Mouse (Mus musculus) embryonic facial prominence, embryonic 14.5 days (tissue): ENCODE data around the gene Arl6ip1. TPM values are rescaled to one million over a fixed set of nuclear protein-coding genes. Genes with fewer than 3 reads are reported as not detected.
A peak's percentile ranks its signal among the peaks of the same experiment; 100 is the strongest.

Experiments used
- ATAC-seq: fragments of 200-750 bp; cut with Nextera tagmentation; 2 replicates; pipeline ENCODE4 v1.8.0; 2017; ENCODE audit warnings: low read depth, moderate number of reproducible peaks, moderate TSS enrichment
- DNase-seq: peaks from one replicate; pipeline ENCODE4 v3.0.0-alpha.2; 2015; ENCODE audit warnings: low spot score
- H3K27ac ChIP-seq: fragments of 300-500 bp; sonication (generic); replicated peaks from 2 replicates; pipeline ENCODE4 v1.5.1; 2014; ENCODE audit warnings: low read depth, mild to moderate bottlenecking, low read length, moderate library complexity
- H3K27me3 ChIP-seq: fragments of 300-500 bp; sonication (generic); replicated peaks from 2 replicates; pipeline ENCODE4 v1.6.1; 2014; ENCODE audit warnings: low read length; ENCODE audit not compliant: control insufficient read depth, insufficient read depth
- H3K36me3 ChIP-seq: fragments of 300-500 bp; sonication (generic); 2 replicates; pipeline ENCODE4 v1.6.1; 2014; ENCODE audit warnings: low read length, mixed read lengths; ENCODE audit not compliant: control insufficient read depth, insufficient read depth
- H3K4me1 ChIP-seq: fragments of 300-500 bp; sonication (generic); 2 replicates; pipeline ENCODE4 v1.6.1; 2014; ENCODE audit warnings: antibody characterized with exemption, low read length; ENCODE audit not compliant: control insufficient read depth, insufficient read depth
- H3K4me2 ChIP-seq: fragments of 300-500 bp; sonication (generic); 2 replicates; pipeline ENCODE4 v1.6.1; 2014; ENCODE audit warnings: low read depth, mild to moderate bottlenecking, low read length, moderate library complexity, mixed read lengths
- H3K4me3 ChIP-seq: fragments of 300-500 bp; sonication (generic); 2 replicates; pipeline ENCODE4 v1.5.1; 2014; ENCODE audit warnings: low read depth, mild to moderate bottlenecking, low read length
- H3K9ac ChIP-seq: fragments of 300-500 bp; sonication (generic); 2 replicates; pipeline ENCODE4 v1.6.1; 2014; ENCODE audit warnings: low read depth, mild to moderate bottlenecking, low read length, moderate library complexity, mixed read lengths
- H3K9me3 ChIP-seq: fragments of 300-500 bp; sonication (generic); 2 replicates; pipeline ENCODE4 v1.6.1; 2016; ENCODE audit warnings: low read length; ENCODE audit not compliant: control insufficient read depth
- WGBS: fragments of 180-500 bp; shearing (Covaris S2); extraction: QIAGEN DNeasy Blood & Tissue Kit; methylation state at CpG from one replicate; pipeline ENCODE4 v1.1.7; 2014; 5-methylcytosine and 5-hydroxymethylcytosine counted together
- polyA plus RNA-seq: library from polyadenylated mRNA; unstranded; fragments of >200 nt; fragmentation: Nextera tagmentation; extraction: Ambion mirVana; gene quantifications from 2 replicates; pipeline ENCODE4 v1.2.1, GENCODE M21; 2014

The Arl6ip1 gene
- polyA plus RNA-seq, 1 experiment from 2014 or later = 267 TPM

- WGBS = 95% methylated on average over 7 of the region's 7 CpGs
- Histone ChIP-seq H3K4me2 (no peak overlapping the region), H3K9ac (no peak overlapping the region), H3K9me3 (no peaks in the 10 kb centered on the region), H3K36me3 (peaks cover 92% of the 10 kb centered on the region), H3K27me3 (no peaks in the 10 kb centered on the region), H3K4me1 (no peaks in the 10 kb centered on the region), H3K27ac (no peak overlapping the region), H3K4me3 (no peak overlapping the region)
- ATAC-seq = no peak
- DNase-seq = no peak
These were observed 11.8 kb upstream of the Arl6ip1 start for GRCm38 (mm10) chr7:118141271-118141670.

GRCm38 (mm10) chr7:118135128-118135527 lies 5.7 kb upstream of the Arl6ip1 start:
- H3K4me1 ChIP-seq = no peaks in the 10 kb centered on the region
- no peaks in the 10 kb centered on the region for H3K9me3 ChIP-seq
- H3K9ac ChIP-seq = no peak overlapping the region
- H3K4me3 ChIP-seq = no peak overlapping the region
- WGBS = 77% methylated on average over 11 of the region's 11 CpGs
- no peaks in the 10 kb centered on the region for H3K27me3 ChIP-seq
- DNase-seq = peak; percentile 13
- peaks cover 57% of the 10 kb centered on the region for H3K36me3 ChIP-seq
- H3K4me2 ChIP-seq = no peak overlapping the region
- no peak overlapping the region for H3K27ac ChIP-seq
- ATAC-seq = no peak

- Histone ChIP-seq H3K27me3 (no peaks in the 10 kb centered on the region), H3K9me3 (no peaks in the 10 kb centered on the region), H3K36me3 (peaks cover 26% of the 10 kb centered on the region), H3K9ac (peak overlapping the region; percentile 75), H3K4me2 (peak overlapping the region; percentile 66), H3K4me3 (peak overlapping the region; percentile 64), H3K4me1 (peaks cover 9% of the 10 kb centered on the region), H3K27ac (peak overlapping the region; percentile 77)
- peak; percentile 69 for ATAC-seq
- peak; percentile 22 for DNase-seq
- 2% methylated on average over 20 of the region's 21 CpGs for WGBS
These were observed 485 bp downstream of the Arl6ip1 start for GRCm38 (mm10) chr7:118128925-118129429.

GRCm38 (mm10) chr7:118126219-118126875 lies 3.1 kb downstream of the Arl6ip1 start:
- no peak for ATAC-seq
- DNase-seq = no peak
- Histone ChIP-seq H3K27ac (no peak overlapping the region), H3K4me2 (no peak overlapping the region), H3K4me3 (no peak overlapping the region), H3K9ac (no peak overlapping the region), H3K27me3 (no peaks in the 10 kb centered on the region), H3K36me3 (peaks cover 48% of the 10 kb centered on the region), H3K4me1 (peaks cover 9% of the 10 kb centered on the region), H3K9me3 (no peaks in the 10 kb centered on the region)
- WGBS = 76% methylated on average over 11 of the region's 11 CpGs

- Histone ChIP-seq H3K27ac (no peak overlapping the region), H3K4me1 (peaks cover 9% of the 10 kb centered on the region), H3K9me3 (no peaks in the 10 kb centered on the region), H3K4me2 (no peak overlapping the region), H3K36me3 (peaks cover 54% of the 10 kb centered on the region), H3K9ac (no peak overlapping the region), H3K4me3 (no peak overlapping the region), H3K27me3 (no peaks in the 10 kb centered on the region)
- no peak for ATAC-seq
- DNase-seq = no peak
These were observed 3.7 kb downstream of the Arl6ip1 start for GRCm38 (mm10) chr7:118125736-118126135.

- no peaks in the 10 kb centered on the region for H3K9me3 ChIP-seq
- H3K36me3 ChIP-seq = peaks cover 74% of the 10 kb centered on the region
- 92% methylated on average over 4 of the region's 4 CpGs for WGBS
These were observed 5.7 kb downstream of the Arl6ip1 start for GRCm38 (mm10) chr7:118123512-118124411.

GRCm38 (mm10) chr7:118122235-118122634 lies 7.2 kb downstream of the Arl6ip1 start:
- H3K9ac ChIP-seq = no peak overlapping the region
- DNase-seq (no peak), ATAC-seq (no peak)
- H3K36me3 ChIP-seq = peaks cover 85% of the 10 kb centered on the region
- no peak overlapping the region for H3K4me3 ChIP-seq
- no peak overlapping the region for H3K27ac ChIP-seq
- no peaks in the 10 kb centered on the region for H3K27me3 ChIP-seq
- WGBS = 92% methylated on average over 7 of the region's 7 CpGs
- H3K9me3 ChIP-seq = no peaks in the 10 kb centered on the region
- no peak overlapping the region for H3K4me2 ChIP-seq
- H3K4me1 ChIP-seq = no peaks in the 10 kb centered on the region

More at GRCm38 (mm10) chr7:118123512-118124411, 5.7 kb downstream of the Arl6ip1 start:
- peaks cover 9% of the 10 kb centered on the region for H3K4me1 ChIP-seq
- no peak overlapping the region for H3K4me2 ChIP-seq
- no peak overlapping the region for H3K4me3 ChIP-seq
- ATAC-seq = no peak
- no peak overlapping the region for H3K27ac ChIP-seq
- H3K27me3 ChIP-seq = no peaks in the 10 kb centered on the region
- H3K9ac ChIP-seq = no peak overlapping the region
- no peak for DNase-seq

GRCm38 (mm10) chr7:118120654-118121053 lies 8.8 kb downstream of the Arl6ip1 start:
- no peak overlapping the region for H3K27ac ChIP-seq
- H3K36me3 ChIP-seq = peaks cover 71% of the 10 kb centered on the region
- H3K4me2 ChIP-seq = no peak overlapping the region
- H3K4me3 ChIP-seq = no peak overlapping the region
- H3K4me1 ChIP-seq = no peaks in the 10 kb centered on the region
- no peak for ATAC-seq
- WGBS = 61% methylated on average over 1 of the region's 1 CpGs
- no peak for DNase-seq
- H3K27me3 ChIP-seq = no peaks in the 10 kb centered on the region
- no peak overlapping the region for H3K9ac ChIP-seq
- no peaks in the 10 kb centered on the region for H3K9me3 ChIP-seq
